Mouse (Mus musculus) forebrain, postnatal 0 days (tissue): ENCODE measurements around the gene Atxn1. TPM values are rescaled to one million over a fixed set of nuclear protein-coding genes. Genes with fewer than 3 reads are reported as not detected.
A peak's percentile ranks its signal among the peaks of the same experiment; 100 is the strongest.

Experiments used
- ATAC-seq: fragments of 200-750 bp; cut with Nextera tagmentation; 2 replicates; pipeline ENCODE4 v1.8.0; 2017; ENCODE audit warnings: mild to moderate bottlenecking, moderate library complexity
- DNase-seq: peaks from one replicate; pipeline ENCODE4 v3.0.0-alpha.2; 2015
- H3K27ac ChIP-seq: fragments of 300-500 bp; sonication (generic); 2 replicates; pipeline ENCODE4 v1.5.1; 2014; ENCODE audit warnings: low read depth, mild to moderate bottlenecking, antibody characterized with exemption, low read length, moderate library complexity, mixed read lengths
- H3K27me3 ChIP-seq: fragments of 300-500 bp; sonication (generic); 2 replicates; pipeline ENCODE4 v1.6.1; 2014; ENCODE audit warnings: mild to moderate bottlenecking, low read length, mixed read lengths; ENCODE audit not compliant: insufficient read depth
- H3K36me3 ChIP-seq: fragments of 300-500 bp; sonication (generic); 2 replicates; pipeline ENCODE4 v1.6.1; 2014; ENCODE audit warnings: mild to moderate bottlenecking, moderate library complexity; ENCODE audit not compliant: insufficient read depth
- H3K4me1 ChIP-seq: fragments of 300-500 bp; sonication (generic); 2 replicates; pipeline ENCODE4 v1.6.1; 2014; ENCODE audit warnings: antibody characterized with exemption; ENCODE audit not compliant: insufficient read depth
- H3K4me2 ChIP-seq: fragments of 300-500 bp; sonication (generic); 2 replicates; pipeline ENCODE4 v1.6.1; 2014; ENCODE audit warnings: low read depth, mild to moderate bottlenecking, moderate library complexity
- H3K4me3 ChIP-seq: fragments of 300-500 bp; sonication (generic); 2 replicates; pipeline ENCODE4 v1.5.1; 2014; ENCODE audit warnings: low read depth, low read length, mixed read lengths
- H3K9ac ChIP-seq: fragments of 300-500 bp; sonication (generic); 2 replicates; pipeline ENCODE4 v1.6.1; 2014; ENCODE audit warnings: mild to moderate bottlenecking
- H3K9me3 ChIP-seq: fragments of 300-500 bp; sonication (generic); 2 replicates; pipeline ENCODE4 v1.6.1; 2016; ENCODE audit warnings: low read length
- CTCF ChIP-seq: sonication (generic); IDR thresholded peaks from 2 replicates; pipeline ENCODE4 v1.5.1; 2016; ENCODE audit warnings: antibody characterized with exemption, control low read depth, low read depth
- WGBS: fragments of 180-500 bp; shearing (Covaris S2); extraction: QIAGEN DNeasy Blood & Tissue Kit; methylation state at CpG from one replicate; pipeline ENCODE4 v1.1.7; 2014; 5-methylcytosine and 5-hydroxymethylcytosine counted together
- polyA plus RNA-seq: library from polyadenylated mRNA; unstranded; fragments of >200 nt; fragmentation: Nextera tagmentation; extraction: Ambion mirVana; gene quantifications from 2 replicates; pipeline ENCODE4 v1.2.1, GENCODE M21; 2015
- total RNA-seq: library from RNA; depleted of rRNA; stranded (reverse); fragments of >200 nt; gene quantifications from 2 replicates; pipeline ENCODE4 v1.2.3, GENCODE M21; 2014

Atxn1 gene
- total and polyA plus RNA-seq, 2 experiments from 2014 or later: 13.0 to 32.3 TPM

DNA sequence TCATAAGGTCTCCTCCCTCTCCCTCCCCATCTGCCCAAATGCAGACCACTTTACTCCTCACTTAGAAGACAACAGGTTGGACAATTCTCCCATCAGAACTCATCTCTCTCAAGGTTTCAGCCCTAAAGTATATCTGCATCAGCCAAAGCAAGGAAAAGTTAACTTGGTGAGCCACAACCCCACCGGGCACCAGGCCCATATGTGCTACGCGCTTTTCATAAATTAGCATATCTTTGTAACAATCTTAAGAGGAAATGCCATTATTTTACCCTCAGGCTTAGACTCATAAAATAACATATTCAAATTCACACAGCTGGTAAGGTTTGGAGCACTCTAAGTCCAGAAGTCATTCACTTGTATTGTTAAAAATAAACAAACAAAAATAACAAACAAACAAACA, 50.7 kb downstream of the Atxn1 start:
- H3K36me3 ChIP-seq: no peaks in the 10 kb centered on the region
- no peaks in the 10 kb centered on the region for H3K9me3 ChIP-seq
- peaks cover 2% of the 10 kb centered on the region; the same call in 1 of the 2 replicates for H3K4me1 ChIP-seq
- ATAC-seq (no peak), DNase-seq (no peak)
- TF ChIP-seq CTCF: no peak
- no peak overlapping the region for H3K9ac ChIP-seq
- H3K4me3 ChIP-seq: no peak overlapping the region
- H3K27ac ChIP-seq: no peak overlapping the region
- H3K27me3 ChIP-seq: no peaks in the 10 kb centered on the region
- WGBS: 55% methylated on average over 3 of the region's 3 CpGs
- no peak overlapping the region for H3K4me2 ChIP-seq

GRCm38 (mm10) chr13:45911848-45912247, 53.0 kb downstream of the Atxn1 start:
- no peak for ATAC-seq
- 62% methylated on average over 7 of the region's 7 CpGs for WGBS

GRCm38 (mm10) chr13:45911069-45911468, 53.7 kb downstream of the Atxn1 start:
- Histone ChIP-seq H3K9me3 (no peaks in the 10 kb centered on the region), H3K4me2 (no peak overlapping the region), H3K4me1 (peaks cover 11% of the 10 kb centered on the region), H3K4me3 (no peak overlapping the region), H3K9ac (no peak overlapping the region), H3K36me3 (no peaks in the 10 kb centered on the region), H3K27ac (no peak overlapping the region), H3K27me3 (no peaks in the 10 kb centered on the region)
- no peak for DNase-seq
- ATAC-seq: no peak
- 92% methylated on average over 5 of the region's 5 CpGs for WGBS
- no peak for TF ChIP-seq CTCF

More at GRCm38 (mm10) chr13:45911848-45912247, 53.0 kb downstream of the Atxn1 start:
- H3K9ac ChIP-seq: no peak overlapping the region
- peaks cover 11% of the 10 kb centered on the region for H3K4me1 ChIP-seq
- no peak for DNase-seq
- no peak overlapping the region for H3K4me3 ChIP-seq
- no peaks in the 10 kb centered on the region for H3K27me3 ChIP-seq
- H3K9me3 ChIP-seq: no peaks in the 10 kb centered on the region
- no peak overlapping the region for H3K27ac ChIP-seq
- H3K4me2 ChIP-seq: no peak overlapping the region
- H3K36me3 ChIP-seq: no peaks in the 10 kb centered on the region
- no peak for TF ChIP-seq CTCF

DNA sequence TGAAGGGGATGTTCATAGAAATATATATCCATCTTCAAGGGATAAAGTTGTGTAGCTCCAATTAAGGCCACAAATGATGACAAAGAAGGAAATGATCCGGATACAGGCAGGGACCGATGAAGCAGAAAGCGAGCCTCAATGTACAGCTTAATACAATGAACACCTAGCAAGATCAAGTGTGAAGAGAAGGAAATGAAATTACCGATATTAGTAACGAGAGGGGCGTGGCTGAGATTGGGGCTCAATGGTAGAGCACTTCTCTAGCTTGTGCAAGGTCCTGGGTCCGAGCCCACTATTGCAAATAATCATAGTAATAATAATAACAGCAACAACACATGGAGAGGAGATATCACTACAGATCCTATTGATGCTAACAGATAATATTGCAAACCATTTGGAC, 54.5 kb downstream of the Atxn1 start:
- Histone ChIP-seq H3K9ac (no peak overlapping the region), H3K27ac (no peak overlapping the region), H3K36me3 (no peaks in the 10 kb centered on the region), H3K4me2 (no peak overlapping the region), H3K4me3 (no peak overlapping the region), H3K9me3 (no peaks in the 10 kb centered on the region), H3K27me3 (no peaks in the 10 kb centered on the region), H3K4me1 (peaks cover 11% of the 10 kb centered on the region)
- ATAC-seq: no peak
- TF ChIP-seq CTCF: no peak
- no peak for DNase-seq
- WGBS: 78% methylated on average over 7 of the region's 7 CpGs

DNA sequence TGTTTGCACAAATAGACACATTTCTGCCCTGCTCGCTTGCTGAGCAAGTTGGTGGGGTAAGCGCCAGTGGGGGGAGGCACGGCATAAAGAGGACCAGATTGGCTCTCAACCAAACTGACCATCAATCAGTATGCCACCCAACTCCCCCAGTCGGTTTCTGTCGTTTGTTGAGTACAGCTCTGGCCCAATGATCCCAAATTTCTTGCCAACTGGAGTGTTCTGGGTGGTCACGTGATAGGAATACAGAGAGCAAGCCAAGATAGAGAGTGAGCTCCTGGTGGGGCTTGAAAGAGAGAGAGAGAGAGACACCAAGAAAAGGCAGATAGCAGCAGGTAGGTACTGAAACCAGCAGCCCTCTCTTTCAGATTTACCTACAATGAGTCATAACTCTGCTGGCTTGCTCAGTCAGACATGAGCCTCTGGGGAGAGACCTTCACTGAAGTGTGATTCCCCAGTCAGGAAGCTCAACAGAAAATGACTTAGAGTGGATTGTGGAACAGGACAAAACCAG, 57.6 kb downstream of the Atxn1 start:
- Histone ChIP-seq H3K4me1 (peaks cover 22% of the 10 kb centered on the region), H3K9me3 (no peaks in the 10 kb centered on the region), H3K4me3 (no peak overlapping the region), H3K36me3 (no peaks in the 10 kb centered on the region), H3K27ac (no peak overlapping the region), H3K9ac (no peak overlapping the region), H3K4me2 (no peak overlapping the region), H3K27me3 (no peaks in the 10 kb centered on the region)
- peak; percentile 63 for DNase-seq
- TF ChIP-seq CTCF: no peak
- 48% methylated on average over 6 of the region's 6 CpGs for WGBS
- peak; percentile 69; the same call in 1 of the 2 replicates for ATAC-seq

DNA sequence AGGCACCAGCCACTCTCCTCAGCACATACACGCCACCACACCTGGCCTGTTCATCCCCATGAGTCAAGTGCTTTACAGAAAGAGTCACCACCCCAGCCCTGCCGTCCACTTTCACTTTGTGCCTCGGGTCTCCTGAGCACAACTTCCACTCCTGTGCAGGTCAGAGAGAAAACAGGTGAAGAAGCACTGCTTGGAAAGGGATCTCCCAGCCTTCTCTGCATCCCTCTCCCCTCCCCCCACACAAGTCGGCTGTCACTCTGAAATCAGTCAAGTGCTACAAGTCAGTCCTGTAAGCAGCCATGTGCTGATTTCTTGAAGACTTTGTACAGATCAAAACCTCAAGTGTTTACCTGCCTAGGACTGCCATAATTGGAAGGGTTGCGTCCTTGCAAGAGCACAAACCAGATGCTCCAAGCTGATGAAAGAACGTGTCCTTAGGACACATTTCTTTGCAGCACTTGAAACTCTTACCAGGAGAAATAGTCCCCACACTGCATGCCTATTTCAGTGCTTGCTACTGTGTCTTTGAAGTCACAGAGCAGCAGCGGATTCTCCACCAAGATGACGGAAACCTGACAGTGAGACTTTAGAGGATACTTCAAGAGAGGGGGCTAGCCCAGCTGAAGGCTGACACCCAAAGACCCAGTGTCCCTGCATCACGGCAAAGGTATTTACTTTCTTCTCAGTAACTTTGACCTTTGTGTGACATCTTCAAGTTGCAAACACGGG, 58.2 kb downstream of the Atxn1 start:
- H3K27ac ChIP-seq: no peak overlapping the region
- DNase-seq (no peak), ATAC-seq (no peak)
- peaks cover 22% of the 10 kb centered on the region for H3K4me1 ChIP-seq
- H3K9me3 ChIP-seq: no peaks in the 10 kb centered on the region
- no peak overlapping the region for H3K4me2 ChIP-seq
- H3K9ac ChIP-seq: no peak overlapping the region
- no peaks in the 10 kb centered on the region for H3K27me3 ChIP-seq
- peaks cover 3% of the 10 kb centered on the region; the same call in 1 of the 2 replicates for H3K36me3 ChIP-seq
- no peak overlapping the region for H3K4me3 ChIP-seq
- WGBS: 65% methylated on average over 10 of the region's 10 CpGs
- TF ChIP-seq CTCF: no peak

DNA sequence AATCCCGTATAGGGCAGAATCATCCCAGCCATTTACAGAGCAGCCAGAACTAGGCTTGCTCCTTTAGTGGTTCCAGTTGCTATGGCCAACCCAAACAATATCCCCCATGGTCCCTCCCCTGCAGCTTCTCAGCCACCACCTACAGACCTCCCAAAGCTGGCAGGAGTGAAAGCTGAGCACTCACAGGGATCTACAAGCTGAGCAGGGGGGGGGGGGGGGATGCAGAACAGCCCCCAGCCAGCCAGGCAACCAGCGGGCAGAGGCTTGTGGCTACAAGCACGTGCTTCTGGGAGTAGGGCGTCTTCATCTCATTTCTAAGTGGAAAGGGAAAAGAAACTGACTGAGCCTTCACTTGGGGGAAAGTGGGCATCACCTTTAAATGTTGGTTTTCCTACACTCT, 59.9 kb downstream of the Atxn1 start:
- H3K9me3 ChIP-seq: no peaks in the 10 kb centered on the region
- WGBS: 59% methylated on average over 4 of the region's 4 CpGs
- TF ChIP-seq CTCF: no peak
- ATAC-seq (peak; percentile 55), DNase-seq (no peak)
- no peaks in the 10 kb centered on the region for H3K27me3 ChIP-seq
- no peak overlapping the region for H3K4me2 ChIP-seq
- H3K27ac ChIP-seq: peak overlapping the region; percentile 50; the same call in 1 of the 2 replicates
- H3K4me3 ChIP-seq: no peak overlapping the region
- H3K9ac ChIP-seq: no peak overlapping the region
- H3K4me1 ChIP-seq: peaks cover 22% of the 10 kb centered on the region
- peaks cover 3% of the 10 kb centered on the region; the same call in 1 of the 2 replicates for H3K36me3 ChIP-seq
